Mouse (Mus musculus) embryo, embryonic 10.5 days (tissue): ENCODE measurements around the gene 1810046K07Rik.

Experiments used
- DNase-seq: peaks from one replicate; pipeline ENCODE4 v3.0.0-alpha.2; 2015; ENCODE audit warnings: low spot score

Gene 1810046K07Rik

DNA sequence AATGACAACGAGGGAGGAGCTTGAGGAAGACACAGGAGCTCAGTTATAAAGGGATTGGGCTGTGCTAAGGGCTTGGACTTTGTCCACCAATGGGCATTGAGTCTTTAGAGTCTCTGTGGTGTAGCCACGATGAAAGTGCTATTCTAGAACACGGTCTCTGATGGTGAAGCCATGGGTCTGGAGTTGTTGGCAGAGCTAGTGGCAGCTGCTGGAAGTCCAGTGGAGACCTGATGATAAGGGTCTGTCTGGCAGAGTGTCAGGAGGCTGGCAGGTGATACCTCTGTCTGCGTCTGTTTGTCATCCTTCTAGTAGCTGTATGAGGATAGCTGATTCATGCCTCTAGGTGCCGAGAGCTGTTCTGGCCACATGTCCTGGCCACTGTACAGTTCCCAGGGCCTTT is 24.7 kb downstream of the 1810046K07Rik start:
- no peak for DNase-seq

DNA sequence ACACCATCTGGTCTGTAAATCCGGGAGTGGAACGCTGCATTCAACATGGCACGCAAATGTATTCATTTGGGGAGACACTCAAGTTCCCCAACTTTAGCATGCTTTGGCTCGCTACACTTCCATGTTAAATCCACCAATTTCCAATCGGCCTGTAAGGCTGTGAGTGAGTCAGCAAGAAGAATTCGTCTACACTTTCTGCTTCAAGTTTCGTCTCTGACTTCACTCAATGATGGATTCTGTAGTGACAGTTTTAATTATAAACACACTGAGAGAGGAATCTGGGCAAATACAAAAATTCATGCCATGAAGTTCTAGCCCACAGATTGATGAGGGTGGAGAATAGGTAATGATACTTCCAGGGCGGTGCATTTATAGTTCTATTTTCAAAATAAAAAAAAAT is 35.2 kb downstream of the 1810046K07Rik start:
- no peak for DNase-seq

DNA sequence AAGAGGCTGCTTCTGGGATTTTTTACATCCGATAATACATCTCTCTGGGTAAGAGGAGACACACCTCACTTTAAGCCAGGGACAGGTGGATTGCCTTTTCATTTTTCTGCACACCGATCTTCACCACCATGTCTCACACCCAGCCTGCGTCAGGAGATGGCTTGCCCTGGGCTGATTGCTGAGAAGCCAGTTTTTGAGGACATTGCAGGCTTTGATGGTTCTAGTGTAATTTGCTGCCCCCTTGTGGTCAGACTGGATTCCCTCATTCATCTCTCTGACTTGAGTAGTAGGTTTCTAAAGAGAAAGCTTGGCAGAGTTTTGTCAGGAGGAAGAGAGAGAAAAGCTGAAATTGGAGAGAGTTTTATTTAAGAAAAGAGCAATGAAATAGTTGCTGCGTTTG is 36.0 kb downstream of the 1810046K07Rik start:
- DNase-seq, result peak; percentile 94

DNA sequence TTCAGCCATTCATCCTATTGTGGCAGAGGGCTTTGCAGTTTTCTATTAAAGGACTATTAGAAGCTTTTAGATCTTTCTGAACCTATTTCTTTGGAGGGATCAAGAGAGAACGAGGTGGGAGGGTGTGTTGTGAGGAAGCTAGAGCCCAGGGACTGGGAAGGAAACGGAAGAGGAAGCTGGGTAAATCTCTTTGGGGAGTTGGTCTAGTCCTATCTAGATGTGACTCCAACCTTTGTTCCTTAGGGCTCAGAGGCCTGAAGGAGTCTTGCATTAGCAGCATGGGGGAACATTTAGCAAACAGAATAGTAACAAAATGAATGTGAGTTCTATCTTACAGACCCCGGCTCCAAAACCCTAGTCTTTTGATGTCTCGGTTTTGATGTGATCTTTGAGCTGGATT is 37.7 kb downstream of the 1810046K07Rik start:
- no peak for DNase-seq

GRCm38 (mm10) chr9:51286079-51286478 is 42.6 kb downstream of the 1810046K07Rik start:
- DNase-seq, result no peak

DNA sequence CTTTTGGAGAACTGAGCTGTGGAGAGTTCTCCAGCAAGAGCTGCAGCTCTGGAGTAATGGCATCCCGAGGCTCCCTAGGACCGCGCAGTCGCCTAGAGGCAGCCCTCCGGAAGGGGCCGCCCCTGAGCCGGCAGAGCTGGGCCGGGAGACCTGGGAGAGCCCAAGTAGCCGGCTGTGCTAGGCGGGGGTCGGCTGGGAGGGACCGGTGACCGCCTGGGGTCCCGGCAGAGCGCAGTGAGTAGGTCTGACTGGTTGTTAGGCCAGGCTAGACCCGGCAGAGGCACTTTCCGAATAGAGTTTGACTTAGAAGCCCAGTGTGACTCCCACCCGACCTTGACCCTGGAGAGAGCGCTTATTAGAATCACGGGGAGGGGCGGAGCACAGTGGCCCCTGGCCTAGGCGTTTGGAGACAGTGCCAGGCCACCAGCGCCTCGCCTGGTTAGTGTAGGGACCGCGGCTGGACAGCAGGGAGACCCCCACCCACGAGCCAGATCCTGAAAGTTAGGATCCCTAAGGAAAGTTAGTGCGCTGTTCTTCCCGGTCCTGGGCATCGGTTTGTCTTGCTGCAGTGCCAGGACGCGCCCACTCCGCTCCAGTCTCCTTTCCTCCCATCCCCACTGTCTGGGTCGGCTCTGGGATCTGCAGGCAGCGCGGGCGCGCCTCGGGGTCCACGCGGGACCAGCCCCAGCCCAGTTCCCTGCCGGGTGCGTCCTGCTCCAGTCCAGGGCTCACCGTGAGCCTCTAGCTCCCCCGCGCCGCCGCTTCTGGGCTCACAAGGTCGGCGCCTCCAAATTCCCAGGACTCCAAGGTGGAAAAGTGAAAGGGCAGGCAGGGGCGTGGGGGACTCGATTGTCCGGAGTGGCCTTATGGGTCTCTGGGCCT is 50.0 kb downstream of the 1810046K07Rik start, which contains the start of gene Colca2:
Gene Colca2, minus strand, starts transcription at position 70 of the 882 bp plus-strand sequence.
- DNase-seq, result peak; percentile 88

- DNase-seq, result peak; percentile 15
Observed at GRCm38 (mm10) chr9:51277834-51278498, 50.8 kb downstream of the 1810046K07Rik start.

DNA sequence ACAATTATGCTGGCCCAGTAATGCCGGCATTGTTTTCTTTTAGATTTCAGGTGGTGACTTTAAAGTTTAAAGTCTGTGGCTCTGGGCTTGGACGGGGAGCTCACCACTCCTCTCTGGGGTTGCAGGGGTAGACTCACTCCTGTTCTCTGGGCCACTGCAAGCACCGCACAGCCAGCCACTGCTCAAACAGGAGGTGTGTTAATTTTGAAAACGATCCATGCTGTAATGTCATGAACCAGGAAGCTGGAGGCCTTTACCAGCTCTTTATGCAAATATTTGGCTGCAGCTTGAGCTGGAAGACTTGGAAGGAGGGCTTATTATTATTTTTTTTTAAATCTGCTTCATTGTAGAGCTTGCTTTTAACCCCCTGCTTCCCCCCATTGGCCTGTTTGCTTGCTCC is 54.0 kb downstream of the 1810046K07Rik start:
- no peak for DNase-seq

GRCm38 (mm10) chr9:51273581-51274154 is 55.0 kb downstream of the 1810046K07Rik start:
- no peak for DNase-seq

GRCm38 (mm10) chr9:51272102-51272501 is 56.6 kb downstream of the 1810046K07Rik start:
- DNase-seq, result no peak

DNA sequence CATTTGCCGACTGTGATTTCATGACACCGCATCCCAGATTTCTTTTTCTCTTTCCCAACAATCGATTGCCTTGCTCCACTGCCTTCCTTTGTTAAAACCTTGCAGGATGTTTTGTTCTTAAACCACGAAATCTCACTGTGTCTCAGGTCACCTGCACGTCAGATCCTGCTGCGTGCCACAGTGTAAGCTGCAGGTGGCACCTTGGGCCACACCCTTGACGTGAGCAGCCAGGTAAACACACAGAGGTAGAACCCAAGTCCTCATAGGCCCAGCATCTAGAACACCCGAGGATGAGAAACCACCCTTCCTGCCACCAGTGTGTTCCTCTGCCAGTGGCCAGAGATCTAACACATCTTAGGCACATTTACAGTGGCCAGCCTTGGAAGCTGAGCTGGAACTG is 57.6 kb downstream of the 1810046K07Rik start:
- DNase-seq, result no peak

- no peak for DNase-seq
Observed at GRCm38 (mm10) chr9:51268852-51269251, 59.9 kb downstream of the 1810046K07Rik start.

- no peak for DNase-seq
Observed at GRCm38 (mm10) chr9:51258426-51258825, 70.3 kb downstream of the 1810046K07Rik start.

DNA sequence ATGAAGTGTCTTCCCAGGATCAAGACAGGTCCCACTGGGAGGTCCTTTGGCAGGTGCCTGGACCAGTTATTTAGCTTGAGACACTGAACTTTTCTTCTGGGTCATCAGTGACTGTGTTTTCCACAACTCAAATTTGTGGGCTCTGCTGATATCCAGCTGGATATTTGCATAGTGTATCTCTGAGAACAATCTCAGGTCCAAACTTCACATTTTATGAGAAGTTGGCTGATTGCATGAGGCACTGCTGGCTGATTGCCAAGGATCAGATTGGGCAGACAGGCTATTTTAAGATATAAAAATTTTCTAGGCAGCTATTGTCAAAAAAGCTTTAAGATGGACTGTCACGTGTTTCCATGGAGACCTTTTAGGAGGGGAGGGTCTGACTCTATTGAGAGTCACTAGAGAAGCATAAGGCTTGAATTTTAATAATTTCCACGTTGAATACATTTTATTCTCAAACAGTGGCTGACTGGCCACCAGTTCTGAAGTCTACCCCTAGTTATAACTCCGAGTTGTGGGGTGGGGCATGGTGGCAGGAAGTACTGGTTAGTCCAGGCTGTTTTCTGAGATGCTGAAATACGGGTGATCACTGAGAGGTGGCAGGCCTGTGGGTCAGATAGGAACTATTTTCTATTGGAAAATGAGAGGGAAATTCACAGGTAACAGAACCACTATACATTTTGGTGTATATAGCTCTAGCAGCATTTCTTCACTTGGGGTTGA is 71.8 kb downstream of the 1810046K07Rik start:
- DNase-seq, result no peak
